Mouse (Mus musculus) lung, postnatal 0 days (tissue): ENCODE measurements at regions not wholly inside any gene's neighbourhood (a gene's known extent, or its start where the extent isn't known, plus 50 kb on each side); places are given as distances from the start of the nearest gene placed in this dataset.

Experiments
- CTCF ChIP-seq: IDR thresholded peaks from 2 replicates; pipeline ENCODE4 v1.5.1; 2016; ENCODE audit warnings: antibody characterized with exemption, mild to moderate bottlenecking
- EP300 ChIP-seq: IDR thresholded peaks from 2 replicates; pipeline ENCODE4 v1.6.1; 2016; ENCODE audit warnings: antibody characterized with exemption, mild to moderate bottlenecking, control low read depth

DNA sequence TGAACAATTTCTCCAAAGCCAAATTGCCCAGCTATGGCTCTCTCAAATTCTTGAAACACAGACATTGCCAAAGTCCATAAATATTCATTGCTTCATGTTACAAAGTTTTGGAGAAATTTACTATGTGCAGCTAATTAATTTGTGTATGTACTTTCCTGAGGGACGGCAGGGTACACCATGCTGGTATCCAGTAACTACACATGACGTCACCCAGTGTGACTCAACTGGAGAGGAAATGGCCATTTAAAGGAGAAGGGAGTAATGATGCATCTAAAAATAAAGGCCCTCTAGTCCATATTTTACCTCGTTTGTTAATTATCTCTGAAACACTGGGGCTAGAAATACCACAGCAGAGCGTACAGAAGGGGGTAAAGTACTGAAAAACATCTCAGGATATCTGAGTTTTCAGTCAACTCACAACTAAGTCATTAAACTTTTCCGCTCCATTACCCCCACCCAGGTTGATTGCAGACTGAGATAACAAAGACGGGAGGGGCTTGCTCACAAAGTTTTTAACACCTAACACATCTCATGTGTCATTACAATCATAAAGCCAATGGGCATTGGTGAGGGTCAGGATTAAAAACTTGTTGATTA lies 295.1 kb upstream of the Nbea start:
- TF ChIP-seq CTCF (no peak), EP300 (no peak)
